ENCODE assay signal across 9 mouse cellular contexts in genomic region chr9:70838132-70838911, GRCm38 (mm10).
A peak's percentile ranks its signal among the peaks of the same experiment; 100 is the strongest.
DNase-seq lines count a peak whose midpoint lies in the region; ATAC-seq lines count a peak whose summit lies in the region.
"Had no signal": no experiment of that assay in that cellular context is flagged by ENCODE, and none has a peak within 500 bp of the region (broad histone marks: within the 10 kb centered on the region; RNA-seq: fewer than 3 reads in every experiment).

No protein-coding gene starts in this region.

- peak; percentile 40 for DNase-seq in heart, adult 8-10 months (ENCODE audit: low spot score)
- no peak for DNase-seq in heart, postnatal 4 days
- peak; percentile 99 for DNase-seq in 416B (ENCODE audit: low read depth)
- no peak for DNase-seq in forebrain, embryonic 10.5 days (ENCODE audit: extremely low spot score, low spot score)
- no peak for DNase-seq in cerebellum, postnatal 4 days (ENCODE audit: low spot score in 2 of 2)

- 0 out of 2 replicates have a peak, but pooled peaks cover under 1% of the 10 kb centered on the region for H3K9me3 ChIP-seq in heart, embryonic 16.5 days (replicated peaks; ENCODE audit: control insufficient read depth, low read length)
- H3K9me3 ChIP-seq in forebrain, embryonic 10.5 days, result no peaks in the 10 kb centered on the region
- H3K9me3 ChIP-seq in hindbrain, embryonic 12.5 days (replicated peaks), result no peaks in the 10 kb centered on the region
- H3K9me3 ChIP-seq: neural tube, embryonic 12.5 days had no signal

- H3K4me3 ChIP-seq in heart, embryonic 16.5 days (ENCODE audit: low read length), result no peak overlapping the region
- no peak overlapping the region for H3K4me3 ChIP-seq in forebrain, embryonic 10.5 days
- no peak overlapping the region for H3K4me3 ChIP-seq in hindbrain, embryonic 12.5 days
- H3K4me3 ChIP-seq: neural tube, embryonic 12.5 days had no signal

- no peak overlapping the region for H3K9ac ChIP-seq in heart, embryonic 16.5 days (ENCODE audit: low read length)
- no peak overlapping the region for H3K9ac ChIP-seq in hindbrain, embryonic 12.5 days
- H3K9ac ChIP-seq: neural tube, embryonic 12.5 days had no signal

- no peak overlapping the region for H3K4me2 ChIP-seq in heart, embryonic 16.5 days (ENCODE audit: low read depth, low read length)
- no peak overlapping the region for H3K4me2 ChIP-seq in hindbrain, embryonic 12.5 days (replicated peaks)
- H3K4me2 ChIP-seq: neural tube, embryonic 12.5 days had no signal

- H3K36me3 ChIP-seq in heart, embryonic 16.5 days (ENCODE audit: control insufficient read depth, insufficient read depth), result no peaks in the 10 kb centered on the region
- H3K36me3 ChIP-seq in forebrain, embryonic 10.5 days (replicated peaks), result no peaks in the 10 kb centered on the region
- H3K36me3 ChIP-seq in hindbrain, embryonic 12.5 days, result no peaks in the 10 kb centered on the region
- H3K36me3 ChIP-seq: neural tube, embryonic 12.5 days had no signal

- H3K4me1 ChIP-seq in heart, embryonic 16.5 days (ENCODE audit: control insufficient read depth, insufficient read depth, low read length), result peaks cover 40% of the 10 kb centered on the region
- H3K4me1 ChIP-seq in forebrain, embryonic 10.5 days, result peaks cover 15% of the 10 kb centered on the region
- no peaks in the 10 kb centered on the region for H3K4me1 ChIP-seq in hindbrain, embryonic 12.5 days
- H3K4me1 ChIP-seq: neural tube, embryonic 12.5 days had no signal

- H3K27ac ChIP-seq in heart, embryonic 16.5 days (ENCODE audit: low read length), result peak overlapping the region; percentile 6; the same call in 1 of the 2 replicates
- no peak overlapping the region for H3K27ac ChIP-seq in forebrain, embryonic 10.5 days
- H3K27ac ChIP-seq in hindbrain, embryonic 12.5 days, result no peak overlapping the region
- H3K27ac ChIP-seq: neural tube, embryonic 12.5 days had no signal

- ATAC-seq in heart, embryonic 16.5 days (replicated peaks; ENCODE audit: extremely low read depth, insufficient read depth, low FRiP score), result no peak
- ATAC-seq in megakaryocyte, adult 5-6 weeks (ENCODE audit: poor library complexity, severe bottlenecking), result peak; percentile 79
- ATAC-seq in hindbrain, embryonic 12.5 days (ENCODE audit: low FRiP score), result no peak

- 69% methylated on average over 9 of the region's 10 CpGs for WGBS in heart, embryonic 16.5 days
- WGBS in forebrain, embryonic 10.5 days, result 87% methylated on average over 9 of the region's 10 CpGs
- 88% methylated on average over 9 of the region's 10 CpGs for WGBS in hindbrain, embryonic 12.5 days

- H3K27me3 ChIP-seq in heart, embryonic 16.5 days (ENCODE audit: control insufficient read depth, insufficient read depth, low read length), result no peaks in the 10 kb centered on the region
- no peaks in the 10 kb centered on the region for H3K27me3 ChIP-seq in forebrain, embryonic 10.5 days (ENCODE audit: poor library complexity, severe bottlenecking)
- no peaks in the 10 kb centered on the region for H3K27me3 ChIP-seq in hindbrain, embryonic 12.5 days
- H3K27me3 ChIP-seq: neural tube, embryonic 12.5 days had no signal

Comparison
In these comparisons a context has a peak if more than half of its experiments do, and no peak if none do; other contexts are left out.
1. DNase-seq: peak in heart, adult 8-10 months (single experiment) and 416B (single experiment); none in heart, postnatal 4 days (single experiment), forebrain, embryonic 10.5 days (single experiment) and cerebellum, postnatal 4 days (0 of 2).